Mouse (Mus musculus) ES-CJ7 (cell line): ENCODE measurements around the gene Scgb1b19.
"Not testable (repeated sequence)": the region's sequence is repeated elsewhere in the genome, so short reads cannot be mapped to it uniquely, and the experiment has no call there.

Source experiments
- DNase-seq: peaks from one replicate; pipeline ENCODE4 v3.0.0; 2011; ENCODE audit warnings: low read depth, low spot score

Scgb1b19 gene

DNA sequence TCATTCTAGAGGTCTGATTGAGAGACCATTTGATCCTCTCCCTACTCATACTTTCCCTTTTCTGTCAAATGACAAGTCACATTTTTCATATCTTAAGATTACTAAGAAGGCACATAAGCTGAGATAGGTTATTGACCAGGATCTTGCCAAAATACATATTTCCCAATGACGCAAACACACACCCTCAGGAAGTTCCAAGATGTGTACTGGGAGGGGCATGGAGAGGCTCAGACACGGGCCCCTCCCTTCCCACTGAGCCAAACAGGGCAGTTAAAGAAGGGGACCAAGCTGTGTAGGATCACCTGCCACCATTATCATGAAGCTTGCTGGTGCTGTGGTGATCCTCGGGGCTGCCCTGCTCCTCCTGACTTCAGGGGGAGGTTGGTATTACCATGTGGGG, at the start of gene Scgb1b19:
TSS of gene Scgb1b19 (plus strand) at position 301 of the 400 bp plus-strand sequence.
- not testable (repeated sequence) for DNase-seq

DNA sequence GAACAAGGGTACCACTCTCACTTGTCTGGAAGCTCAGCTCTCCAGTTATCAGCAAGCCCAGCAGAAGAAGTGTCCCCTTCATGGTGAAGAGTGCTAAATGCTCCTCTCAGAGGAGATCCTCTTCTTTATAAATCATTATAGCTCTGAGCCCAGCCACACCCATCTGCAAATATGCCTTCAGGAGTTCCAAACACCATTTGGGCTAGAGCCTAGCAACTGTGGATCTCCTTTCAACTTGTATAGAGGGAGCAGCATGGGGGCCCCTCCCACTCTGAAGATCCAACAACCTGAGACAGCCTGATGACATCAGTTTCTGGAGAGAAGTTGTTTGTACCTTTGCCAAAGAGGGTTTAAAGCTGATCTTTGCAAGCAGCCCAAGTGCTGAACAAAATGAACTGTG, 6.9 kb upstream of the Scgb1b19 start, which contains the start of gene Scgb2b19:
TSS of gene Scgb2b19 (minus strand) at position 101 of the 400 bp plus-strand sequence.
- not testable (repeated sequence) for DNase-seq
